Mouse (Mus musculus): ENCODE data around the gene Sugp1. TPM values are rescaled to one million over a fixed set of nuclear protein-coding genes. Genes with fewer than 3 reads are reported as not detected.

The Sugp1 gene
- polyA plus RNA-seq, 1 experiment from 2014 or later, result 24.3 TPM

DNA sequence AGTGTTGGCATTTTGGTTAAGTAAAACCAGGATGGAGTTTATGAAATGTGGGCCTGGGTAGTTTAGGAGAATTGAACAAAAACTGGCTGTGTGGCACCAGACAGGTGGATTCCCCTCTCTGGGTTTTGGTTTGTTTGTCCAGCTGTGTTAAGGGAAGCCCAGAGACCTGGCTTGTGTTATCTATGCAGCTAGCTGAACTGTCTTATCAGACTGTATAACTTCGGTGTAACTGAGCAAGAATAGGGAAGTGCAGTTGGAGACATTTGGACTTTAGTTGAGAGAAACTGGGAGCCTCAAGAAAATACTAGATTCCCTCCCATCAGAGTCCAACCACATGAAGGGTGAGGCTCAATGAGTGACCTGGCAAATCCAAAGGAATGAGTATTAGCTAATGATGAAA, 31.1 kb downstream of the Sugp1 start:
- Histone ChIP-seq H3K4me3 (ENCODE audit: control insufficient read depth in 1 of 2, insufficient read depth in 1 of 2, low read depth in 1 of 2, low read length in 2 of 2) (no peak overlapping the region), H3K9me3 (ENCODE audit: control insufficient read depth, low read length) (no peaks in the 10 kb centered on the region), H3K27me3 (ENCODE audit: control insufficient read depth, insufficient read depth, low read length) (no peaks in the 10 kb centered on the region), H3K4me1 (ENCODE audit: control insufficient read depth in 2 of 2, insufficient read depth in 2 of 2, low read length in 2 of 2) (peaks cover 12 to 17% of the 10 kb centered on the region in 2 experiments; a peak in 3 of 4 replicates), H3K27ac (replicated peaks in 1 of 2; ENCODE audit: control insufficient read depth in 1 of 2, insufficient read depth in 1 of 2, low read depth in 2 of 2, low read length in 2 of 2) (no peak overlapping the region), H3K36me3 (ENCODE audit: control insufficient read depth, insufficient read depth, low read length) (peaks cover 34% of the 10 kb centered on the region), H3K4me2 (ENCODE audit: low read length) (no peak overlapping the region), H3K9ac (ENCODE audit: low read length) (no peak overlapping the region)
- no peak for ATAC-seq (ENCODE audit: insufficient number of reproducible peaks, insufficient read depth, low FRiP score, low read depth)
- 36% methylated on average over 1 of the region's 1 CpGs for WGBS

DNA sequence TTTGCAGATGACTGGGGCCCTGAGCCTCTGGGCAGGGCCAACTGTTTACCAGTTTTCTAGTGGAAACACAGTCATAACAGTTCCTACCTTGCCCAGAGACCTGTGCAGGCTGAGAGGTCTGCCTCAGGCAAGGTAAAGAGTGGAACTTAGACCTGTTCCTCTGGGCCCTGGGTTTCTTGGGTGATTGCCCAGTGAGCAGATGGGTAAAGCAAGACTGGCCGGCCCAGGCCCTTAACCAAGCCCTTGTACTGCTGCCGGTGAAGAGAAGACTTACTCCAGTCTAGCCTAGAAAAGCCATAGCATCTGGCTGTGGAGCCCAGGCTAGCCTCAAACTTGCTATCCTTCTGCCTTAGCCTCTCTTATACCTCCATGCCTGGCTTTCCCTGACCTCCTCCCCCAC, 39.4 kb downstream of the Sugp1 start:
- H3K9ac ChIP-seq (ENCODE audit: low read length), result no peak overlapping the region
- no peak overlapping the region for H3K4me3 ChIP-seq (ENCODE audit: control insufficient read depth in 1 of 2, insufficient read depth in 1 of 2, low read depth in 1 of 2, low read length in 2 of 2)
- whole genome bisulfite sequencing, result 81% methylated on average over 2 of the region's 2 CpGs
- no peak overlapping the region for H3K4me2 ChIP-seq (ENCODE audit: low read length)
- no peaks in the 10 kb centered on the region for H3K9me3 ChIP-seq (ENCODE audit: control insufficient read depth, low read length)
- peaks cover 50% of the 10 kb centered on the region for H3K27me3 ChIP-seq (ENCODE audit: control insufficient read depth, insufficient read depth, low read length)
- no peak overlapping the region for H3K27ac ChIP-seq (replicated peaks in 1 of 2; ENCODE audit: control insufficient read depth in 1 of 2, insufficient read depth in 1 of 2, low read depth in 2 of 2, low read length in 2 of 2)
- H3K36me3 ChIP-seq (ENCODE audit: control insufficient read depth, insufficient read depth, low read length), result no peaks in the 10 kb centered on the region
- ATAC-seq (ENCODE audit: insufficient number of reproducible peaks, insufficient read depth, low FRiP score, low read depth), result no peak
- peaks cover 14 to 23% of the 10 kb centered on the region in 2 experiments for H3K4me1 ChIP-seq (ENCODE audit: control insufficient read depth in 2 of 2, insufficient read depth in 2 of 2, low read length in 2 of 2)

GRCm38 (mm10) chr8:70083285-70083684, 40.7 kb downstream of the Sugp1 start, which contains the start of gene Hapln4:
TSS of gene Hapln4 (plus strand) at chr8:70083457.
- H3K27me3 ChIP-seq (ENCODE audit: control insufficient read depth, insufficient read depth, low read length), result peaks cover 63% of the 10 kb centered on the region
- H3K9ac ChIP-seq (ENCODE audit: low read length), result peak within 1 kb of the TSS; percentile 49
- no peak within 1 kb of the TSS for H3K27ac ChIP-seq (replicated peaks in 1 of 2; ENCODE audit: control insufficient read depth in 1 of 2, insufficient read depth in 1 of 2, low read depth in 2 of 2, low read length in 2 of 2)
- ATAC-seq (ENCODE audit: insufficient number of reproducible peaks, insufficient read depth, low FRiP score, low read depth), result no peak
- H3K9me3 ChIP-seq (ENCODE audit: control insufficient read depth, low read length), result no peaks in the 10 kb centered on the region
- H3K4me2 ChIP-seq (ENCODE audit: low read length), result peak within 1 kb of the TSS; percentile 86
- 2% methylated on average over 26 of the region's 26 CpGs for WGBS
- H3K4me3 ChIP-seq (ENCODE audit: control insufficient read depth in 1 of 2, insufficient read depth in 1 of 2, low read depth in 1 of 2, low read length in 2 of 2), result peak within 1 kb of the TSS; percentile 44 to 50
- H3K4me1 ChIP-seq (ENCODE audit: control insufficient read depth in 2 of 2, insufficient read depth in 2 of 2, low read length in 2 of 2), result peaks cover 14 to 23% of the 10 kb centered on the region in 2 experiments
- no peaks in the 10 kb centered on the region for H3K36me3 ChIP-seq (ENCODE audit: control insufficient read depth, insufficient read depth, low read length)

- Histone ChIP-seq H3K9ac (ENCODE audit: low read length) (peak overlapping the region; percentile 49), H3K27me3 (ENCODE audit: control insufficient read depth, insufficient read depth, low read length) (peaks cover 75% of the 10 kb centered on the region), H3K4me3 (ENCODE audit: control insufficient read depth in 1 of 2, insufficient read depth in 1 of 2, low read depth in 1 of 2, low read length in 2 of 2) (peak overlapping the region; percentile 44 to 50), H3K36me3 (ENCODE audit: control insufficient read depth, insufficient read depth, low read length) (no peaks in the 10 kb centered on the region), H3K4me2 (ENCODE audit: low read length) (peak overlapping the region; percentile 86), H3K27ac (replicated peaks in 1 of 2; ENCODE audit: control insufficient read depth in 1 of 2, insufficient read depth in 1 of 2, low read depth in 2 of 2, low read length in 2 of 2) (no peak overlapping the region), H3K9me3 (ENCODE audit: control insufficient read depth, low read length) (no peaks in the 10 kb centered on the region), H3K4me1 (ENCODE audit: control insufficient read depth in 2 of 2, insufficient read depth in 2 of 2, low read length in 2 of 2) (peaks cover 6 to 18% of the 10 kb centered on the region in 2 experiments; a peak in 3 of 4 replicates)
- WGBS, result 2% methylated on average over 70 of the region's 71 CpGs
- ATAC-seq (ENCODE audit: insufficient number of reproducible peaks, insufficient read depth, low FRiP score, low read depth), result no peak
Observed at GRCm38 (mm10) chr8:70084191-70085065, 41.8 kb downstream of the Sugp1 start.

DNA sequence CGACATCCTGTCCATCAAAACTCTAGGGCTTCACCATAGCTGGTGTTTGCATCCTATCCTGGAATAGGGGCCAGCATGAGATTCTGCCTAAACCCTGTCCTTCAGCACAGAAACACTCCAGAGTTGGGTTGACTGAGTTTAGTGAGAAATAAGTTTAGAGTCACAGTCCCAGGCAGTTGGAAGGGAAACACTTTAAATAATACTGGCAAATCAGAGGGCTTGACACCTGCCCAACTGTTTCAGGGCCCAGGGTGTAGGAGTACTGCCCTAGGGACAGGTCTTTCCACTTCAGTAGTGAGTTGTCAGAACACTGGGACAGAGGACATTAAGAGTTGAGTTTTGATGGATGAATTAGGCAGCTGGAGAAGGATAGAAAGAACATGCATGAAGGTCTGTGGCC, 43.5 kb downstream of the Sugp1 start:
- ATAC-seq (ENCODE audit: insufficient number of reproducible peaks, insufficient read depth, low FRiP score, low read depth), result no peak
- Histone ChIP-seq H3K9me3 (ENCODE audit: control insufficient read depth, low read length) (no peaks in the 10 kb centered on the region), H3K36me3 (ENCODE audit: control insufficient read depth, insufficient read depth, low read length) (no peaks in the 10 kb centered on the region), H3K27ac (replicated peaks in 1 of 2; ENCODE audit: control insufficient read depth in 1 of 2, insufficient read depth in 1 of 2, low read depth in 2 of 2, low read length in 2 of 2) (no peak overlapping the region), H3K4me1 (ENCODE audit: control insufficient read depth in 2 of 2, insufficient read depth in 2 of 2, low read length in 2 of 2) (peaks cover 3 to 17% of the 10 kb centered on the region in 2 experiments; a peak in 3 of 4 replicates), H3K4me3 (ENCODE audit: control insufficient read depth in 1 of 2, insufficient read depth in 1 of 2, low read depth in 1 of 2, low read length in 2 of 2) (no peak overlapping the region), H3K27me3 (ENCODE audit: control insufficient read depth, insufficient read depth, low read length) (peaks cover 92% of the 10 kb centered on the region), H3K9ac (ENCODE audit: low read length) (no peak overlapping the region), H3K4me2 (ENCODE audit: low read length) (no peak overlapping the region)
- 40% methylated on average over 1 of the region's 1 CpGs for WGBS

DNA sequence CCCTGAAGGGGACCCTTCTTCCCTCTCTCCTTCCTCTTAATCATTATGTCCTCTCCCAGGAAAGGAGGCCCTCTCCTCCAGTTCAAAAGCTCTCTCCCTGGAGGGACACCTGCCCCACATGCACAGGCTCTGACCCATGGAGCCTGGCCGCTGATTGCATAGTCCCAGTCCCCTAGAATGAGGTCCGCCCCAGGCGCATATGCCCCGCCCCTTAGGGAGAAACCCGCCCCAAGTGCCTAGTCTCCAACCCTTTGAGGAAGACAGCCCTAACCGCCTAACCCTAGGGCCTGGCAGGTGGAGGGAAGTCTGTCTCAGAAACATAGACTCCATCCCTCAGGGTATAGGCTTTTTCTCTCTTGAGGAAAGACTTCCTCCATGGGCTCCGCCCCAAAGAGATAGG, 44.6 kb downstream of the Sugp1 start:
- Histone ChIP-seq H3K9me3 (ENCODE audit: control insufficient read depth, low read length) (no peaks in the 10 kb centered on the region), H3K4me2 (ENCODE audit: low read length) (no peak overlapping the region), H3K9ac (ENCODE audit: low read length) (no peak overlapping the region), H3K27me3 (ENCODE audit: control insufficient read depth, insufficient read depth, low read length) (peaks cover 95% of the 10 kb centered on the region), H3K27ac (replicated peaks in 1 of 2; ENCODE audit: control insufficient read depth in 1 of 2, insufficient read depth in 1 of 2, low read depth in 2 of 2, low read length in 2 of 2) (no peak overlapping the region), H3K4me1 (ENCODE audit: control insufficient read depth in 2 of 2, insufficient read depth in 2 of 2, low read length in 2 of 2) (peaks cover 3 to 17% of the 10 kb centered on the region in 2 experiments; a peak in 3 of 4 replicates), H3K4me3 (ENCODE audit: control insufficient read depth in 1 of 2, insufficient read depth in 1 of 2, low read depth in 1 of 2, low read length in 2 of 2) (no peak overlapping the region), H3K36me3 (ENCODE audit: control insufficient read depth, insufficient read depth, low read length) (no peaks in the 10 kb centered on the region)
- ATAC-seq (ENCODE audit: insufficient number of reproducible peaks, insufficient read depth, low FRiP score, low read depth), result no peak
- WGBS, result 5% methylated on average over 7 of the region's 7 CpGs

DNA sequence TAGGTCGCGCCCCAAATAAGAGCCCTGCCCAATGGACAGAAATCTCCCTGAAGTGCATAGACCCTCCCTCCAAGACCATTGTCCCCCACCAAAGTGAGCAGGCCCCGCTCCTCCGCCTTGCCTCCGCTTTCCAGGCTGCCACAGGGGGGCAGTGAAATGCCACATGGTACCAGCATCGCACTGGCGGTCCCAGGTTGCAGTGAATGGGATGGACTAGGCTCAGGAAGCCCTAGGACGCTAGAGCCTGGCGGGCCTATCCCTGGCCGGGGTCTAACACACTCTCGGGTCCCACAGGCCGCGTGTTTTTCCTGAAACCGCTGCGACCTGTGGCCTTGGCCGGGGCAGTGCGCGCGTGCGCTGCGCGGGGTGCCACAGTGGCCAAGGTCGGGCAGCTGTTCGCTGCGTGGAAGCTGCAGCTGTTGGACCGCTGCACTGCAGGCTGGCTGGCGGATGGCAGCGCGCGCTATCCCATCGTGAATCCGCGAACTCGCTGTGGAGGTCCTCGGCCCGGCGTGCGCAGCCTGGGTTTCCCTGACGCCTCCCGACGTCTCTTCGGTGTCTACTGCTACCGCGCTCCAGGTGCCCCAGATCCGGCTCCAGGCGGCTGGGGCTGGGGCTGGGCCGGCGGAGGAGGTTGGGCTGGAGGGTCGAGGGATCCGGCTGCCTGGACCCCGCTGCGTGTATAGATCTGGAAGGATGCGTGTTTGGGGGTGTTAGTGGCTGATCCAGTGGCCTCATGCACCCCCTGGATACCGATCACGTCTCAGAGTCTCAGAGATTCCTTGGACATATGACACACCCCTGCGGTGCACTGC, 45.4 kb downstream of the Sugp1 start:
- peaks cover 89% of the 10 kb centered on the region for H3K27me3 ChIP-seq (ENCODE audit: control insufficient read depth, insufficient read depth, low read length)
- no peaks in the 10 kb centered on the region for H3K36me3 ChIP-seq (ENCODE audit: control insufficient read depth, insufficient read depth, low read length)
- H3K9ac ChIP-seq (ENCODE audit: low read length), result peak overlapping the region; percentile 12; the same call in 1 of the 2 replicates
- H3K4me2 ChIP-seq (ENCODE audit: low read length), result peak overlapping the region; percentile 66
- peak overlapping the region; percentile 36 to 37 for H3K4me3 ChIP-seq (ENCODE audit: control insufficient read depth in 1 of 2, insufficient read depth in 1 of 2, low read depth in 1 of 2, low read length in 2 of 2)
- 0 out of 2 replicates have a peak, but pooled peaks have one; percentile 24 for ATAC-seq (ENCODE audit: insufficient number of reproducible peaks, insufficient read depth, low FRiP score, low read depth)
- WGBS, result 4% methylated on average over 56 of the region's 56 CpGs
- H3K4me1 ChIP-seq (ENCODE audit: control insufficient read depth in 2 of 2, insufficient read depth in 2 of 2, low read length in 2 of 2), result peaks cover 3 to 16% of the 10 kb centered on the region in 2 experiments; a peak in 3 of 4 replicates
- no peaks in the 10 kb centered on the region for H3K9me3 ChIP-seq (ENCODE audit: control insufficient read depth, low read length)
- H3K27ac ChIP-seq (replicated peaks in 1 of 2; ENCODE audit: control insufficient read depth in 1 of 2, insufficient read depth in 1 of 2, low read depth in 2 of 2, low read length in 2 of 2), result no peak overlapping the region
